In the genomic region with DNA sequence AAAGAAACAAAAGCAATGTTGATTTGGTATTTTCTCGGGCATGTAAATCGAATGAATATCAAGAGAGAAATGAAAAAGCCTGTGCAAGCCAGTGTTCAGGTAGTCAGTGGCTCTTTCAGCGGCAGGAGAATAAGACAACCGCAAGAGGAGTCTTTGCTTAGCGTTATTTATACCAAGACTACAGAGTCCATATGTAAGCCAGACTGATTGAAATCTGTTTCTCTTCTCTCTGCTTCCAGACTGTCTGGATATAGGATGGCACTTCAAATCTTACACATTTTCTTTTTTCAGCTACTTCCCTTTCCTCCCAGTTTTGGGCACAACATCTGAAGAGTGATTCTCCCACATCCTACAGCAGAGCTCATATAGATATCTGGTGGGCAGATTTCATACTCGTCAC, we compare ENCODE assay signal across 17 mouse cellular contexts.
"Had no signal": no experiment of that assay in that cellular context is flagged by ENCODE, and none has a peak within 500 bp of the region (broad histone marks: within the 10 kb centered on the region; RNA-seq: fewer than 3 reads in every experiment).

No protein-coding gene starts in this region.

- H3K4me1 ChIP-seq: lung, embryonic 15.5 days; megakaryocyte, embryonic 14.5 days; neural tube, embryonic 12.5 days; stomach, embryonic 15.5 days had no signal

- H3K27ac ChIP-seq: lung, embryonic 15.5 days; macrophage; midbrain, embryonic 13.5 days; midbrain, embryonic 15.5 days; neural tube, embryonic 12.5 days; stomach, embryonic 15.5 days; stomach, postnatal 0 days had no signal

- H3K36me3 ChIP-seq: lung, embryonic 15.5 days; midbrain, embryonic 13.5 days; midbrain, embryonic 15.5 days; neural tube, embryonic 12.5 days; stomach, embryonic 15.5 days had no signal

- ATAC-seq: liver, postnatal 0 days; lung, postnatal 0 days; midbrain, embryonic 13.5 days; midbrain, embryonic 15.5 days had no signal

- H3K27me3 ChIP-seq: lung, embryonic 15.5 days; megakaryocyte, embryonic 14.5 days; midbrain, embryonic 13.5 days; midbrain, embryonic 15.5 days; neural tube, embryonic 12.5 days; stomach, embryonic 15.5 days had no signal

- H3K9ac ChIP-seq: liver, postnatal 0 days; lung, embryonic 15.5 days; midbrain, embryonic 13.5 days; midbrain, embryonic 15.5 days; neural tube, embryonic 12.5 days; stomach, embryonic 15.5 days had no signal

- H3K9me3 ChIP-seq: lung, embryonic 15.5 days; megakaryocyte, embryonic 14.5 days; midbrain, embryonic 13.5 days; midbrain, embryonic 15.5 days; neural tube, embryonic 12.5 days; stomach, embryonic 15.5 days had no signal

- H3K4me3 ChIP-seq: lung, embryonic 15.5 days; megakaryocyte, embryonic 14.5 days; midbrain, embryonic 13.5 days; midbrain, embryonic 15.5 days; neural tube, embryonic 12.5 days; stomach, embryonic 15.5 days had no signal

- DNase-seq: liver, postnatal 0 days; lung, adult 2 months; lung, postnatal 14 days; lung, postnatal 36 days; right cerebral cortex, postnatal 14 days; thymus, adult 2 months; thymus, postnatal 25 days; thymus, postnatal 4 days had no signal

- H3K4me2 ChIP-seq: lung, embryonic 15.5 days; midbrain, embryonic 13.5 days; midbrain, embryonic 15.5 days; neural tube, embryonic 12.5 days; stomach, embryonic 15.5 days had no signal
